Mouse (Mus musculus): ENCODE results near the gene Mllt10. TPM values are rescaled to one million over a fixed set of nuclear protein-coding genes. Genes with fewer than 3 reads are reported as not detected.

The Mllt10 gene
- polyA plus RNA-seq, 1 experiment from 2014 or later: 77.6 TPM

GRCm38 (mm10) chr2:18181631-18182030, 126.6 kb downstream of the Mllt10 start:
- no peak for ATAC-seq (ENCODE audit: insufficient number of reproducible peaks, insufficient read depth, low FRiP score, low TSS enrichment, low read depth)
- Histone ChIP-seq H3K9me3 (no peaks in the 10 kb centered on the region), H3K36me3 (peaks cover 65% of the 10 kb centered on the region), H3K4me2 (no peak overlapping the region), H3K27me3 (no peaks in the 10 kb centered on the region), H3K4me1 (replicated peaks) (peaks cover 4% of the 10 kb centered on the region; the same call in 1 of the 2 replicates), H3K27ac (no peak overlapping the region), H3K4me3 (replicated peaks) (no peak overlapping the region), H3K9ac (replicated peaks) (no peak overlapping the region)
- WGBS: 85% methylated on average over 3 of the region's 3 CpGs

- Histone ChIP-seq H3K4me1 (replicated peaks) (peaks cover 4% of the 10 kb centered on the region; the same call in 1 of the 2 replicates), H3K9me3 (no peaks in the 10 kb centered on the region), H3K27me3 (no peaks in the 10 kb centered on the region), H3K4me2 (no peak overlapping the region), H3K4me3 (replicated peaks) (no peak overlapping the region), H3K36me3 (peaks cover 67% of the 10 kb centered on the region), H3K27ac (no peak overlapping the region), H3K9ac (replicated peaks) (no peak overlapping the region)
- no peak for ATAC-seq (ENCODE audit: insufficient number of reproducible peaks, insufficient read depth, low FRiP score, low TSS enrichment, low read depth)
These were observed 128.0 kb downstream of the Mllt10 start for GRCm38 (mm10) chr2:18183079-18183478.

- H3K4me2 ChIP-seq: no peak overlapping the region
- H3K4me3 ChIP-seq (replicated peaks): no peak overlapping the region
- no peaks in the 10 kb centered on the region for H3K27me3 ChIP-seq
- H3K27ac ChIP-seq: no peak overlapping the region
- WGBS: 96% methylated on average over 2 of the region's 2 CpGs
- no peak overlapping the region for H3K9ac ChIP-seq (replicated peaks)
- no peaks in the 10 kb centered on the region for H3K9me3 ChIP-seq
- no peaks in the 10 kb centered on the region for H3K4me1 ChIP-seq (replicated peaks)
- no peak for ATAC-seq (ENCODE audit: insufficient number of reproducible peaks, insufficient read depth, low FRiP score, low TSS enrichment, low read depth)
- peaks cover 75% of the 10 kb centered on the region for H3K36me3 ChIP-seq
These were observed 133.3 kb downstream of the Mllt10 start for GRCm38 (mm10) chr2:18188367-18188766.

GRCm38 (mm10) chr2:18195285-18195684, 140.2 kb downstream of the Mllt10 start:
- no peak overlapping the region for H3K4me2 ChIP-seq
- WGBS: 88% methylated on average over 4 of the region's 4 CpGs

GRCm38 (mm10) chr2:18195691-18196396, 140.8 kb downstream of the Mllt10 start:
- 0 out of 2 replicates have a peak, but pooled peaks have one; percentile 68 for ATAC-seq (ENCODE audit: insufficient number of reproducible peaks, insufficient read depth, low FRiP score, low TSS enrichment, low read depth)

More at GRCm38 (mm10) chr2:18195285-18195684, 140.2 kb downstream of the Mllt10 start:
- peaks cover 54% of the 10 kb centered on the region for H3K36me3 ChIP-seq
- H3K4me1 ChIP-seq (replicated peaks): no peaks in the 10 kb centered on the region
- no peaks in the 10 kb centered on the region for H3K9me3 ChIP-seq
- H3K4me3 ChIP-seq (replicated peaks): no peak overlapping the region
- ATAC-seq (ENCODE audit: insufficient number of reproducible peaks, insufficient read depth, low FRiP score, low TSS enrichment, low read depth): no peak
- H3K27me3 ChIP-seq: no peaks in the 10 kb centered on the region
- H3K27ac ChIP-seq: no peak overlapping the region
- no peak overlapping the region for H3K9ac ChIP-seq (replicated peaks)

DNA sequence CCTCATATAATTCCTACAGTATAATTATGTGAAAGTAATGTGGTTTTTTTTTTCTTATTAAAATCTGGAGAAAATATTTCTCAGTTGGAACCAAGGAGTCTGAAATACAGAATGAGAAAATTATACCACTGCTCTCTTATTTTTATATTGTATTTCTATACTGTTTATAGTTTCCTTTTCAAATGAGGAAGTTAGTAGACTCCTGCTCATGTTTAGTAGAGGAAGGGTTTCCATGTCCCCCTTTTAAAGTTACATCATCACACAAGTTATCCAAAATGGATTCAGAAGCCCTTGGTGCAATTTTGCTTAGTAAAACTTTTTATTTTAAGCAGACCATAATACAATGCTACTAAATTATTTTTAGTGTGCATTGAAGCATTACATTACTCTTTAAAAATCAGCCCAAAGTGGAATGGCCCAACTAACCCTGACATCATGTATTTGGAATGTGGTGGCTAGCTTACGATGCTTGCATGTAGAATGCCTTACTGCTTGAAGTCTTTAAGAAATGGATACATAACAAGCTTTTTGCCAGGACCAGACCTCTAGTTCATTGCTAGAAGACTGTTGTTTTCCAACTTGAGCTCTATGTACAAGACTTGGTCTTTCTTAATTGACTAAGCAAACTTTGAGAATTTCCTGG, 146.9 kb downstream of the Mllt10 start:
- Histone ChIP-seq H3K4me1 (replicated peaks) (0 out of 2 replicates have a peak, but pooled peaks cover 4% of the 10 kb centered on the region), H3K9ac (replicated peaks) (no peak overlapping the region), H3K9me3 (no peaks in the 10 kb centered on the region), H3K4me3 (replicated peaks) (no peak overlapping the region), H3K27ac (no peak overlapping the region), H3K27me3 (no peaks in the 10 kb centered on the region), H3K4me2 (no peak overlapping the region), H3K36me3 (peaks cover 74% of the 10 kb centered on the region)
- no peak for ATAC-seq (ENCODE audit: insufficient number of reproducible peaks, insufficient read depth, low FRiP score, low TSS enrichment, low read depth)
- WGBS: 84% methylated on average over 1 of the region's 1 CpGs

More at GRCm38 (mm10) chr2:18195691-18196396, 140.8 kb downstream of the Mllt10 start:
- H3K9ac ChIP-seq (replicated peaks): no peak overlapping the region
- H3K4me2 ChIP-seq: no peak overlapping the region
- H3K4me3 ChIP-seq (replicated peaks): no peak overlapping the region
- no peak overlapping the region for H3K27ac ChIP-seq
- H3K4me1 ChIP-seq (replicated peaks): no peaks in the 10 kb centered on the region
- no peaks in the 10 kb centered on the region for H3K27me3 ChIP-seq
- H3K9me3 ChIP-seq: no peaks in the 10 kb centered on the region
- 75% methylated on average over 3 of the region's 3 CpGs for WGBS
- H3K36me3 ChIP-seq: peaks cover 53% of the 10 kb centered on the region

GRCm38 (mm10) chr2:18202923-18203322, 147.9 kb downstream of the Mllt10 start:
- no peak overlapping the region for H3K4me3 ChIP-seq (replicated peaks)
- H3K4me2 ChIP-seq: no peak overlapping the region
- no peak overlapping the region for H3K9ac ChIP-seq (replicated peaks)
- no peaks in the 10 kb centered on the region for H3K27me3 ChIP-seq
- WGBS: 92% methylated on average over 4 of the region's 4 CpGs
- H3K36me3 ChIP-seq: peaks cover 74% of the 10 kb centered on the region
- H3K4me1 ChIP-seq (replicated peaks): 0 out of 2 replicates have a peak, but pooled peaks cover 4% of the 10 kb centered on the region
- no peak for ATAC-seq (ENCODE audit: insufficient number of reproducible peaks, insufficient read depth, low FRiP score, low TSS enrichment, low read depth)
- H3K27ac ChIP-seq: no peak overlapping the region
- no peaks in the 10 kb centered on the region for H3K9me3 ChIP-seq

- ATAC-seq (ENCODE audit: insufficient number of reproducible peaks, insufficient read depth, low FRiP score, low TSS enrichment, low read depth): no peak
- H3K4me2 ChIP-seq: no peak overlapping the region
- H3K4me1 ChIP-seq (replicated peaks): 0 out of 2 replicates have a peak, but pooled peaks cover 4% of the 10 kb centered on the region
- no peak overlapping the region for H3K9ac ChIP-seq (replicated peaks)
- no peaks in the 10 kb centered on the region for H3K27me3 ChIP-seq
- no peak overlapping the region for H3K27ac ChIP-seq
- H3K4me3 ChIP-seq (replicated peaks): no peak overlapping the region
- no peaks in the 10 kb centered on the region for H3K9me3 ChIP-seq
- WGBS: 80% methylated on average over 3 of the region's 3 CpGs
- H3K36me3 ChIP-seq: peaks cover 78% of the 10 kb centered on the region
These were observed 150.1 kb downstream of the Mllt10 start for GRCm38 (mm10) chr2:18205118-18205517.

DNA sequence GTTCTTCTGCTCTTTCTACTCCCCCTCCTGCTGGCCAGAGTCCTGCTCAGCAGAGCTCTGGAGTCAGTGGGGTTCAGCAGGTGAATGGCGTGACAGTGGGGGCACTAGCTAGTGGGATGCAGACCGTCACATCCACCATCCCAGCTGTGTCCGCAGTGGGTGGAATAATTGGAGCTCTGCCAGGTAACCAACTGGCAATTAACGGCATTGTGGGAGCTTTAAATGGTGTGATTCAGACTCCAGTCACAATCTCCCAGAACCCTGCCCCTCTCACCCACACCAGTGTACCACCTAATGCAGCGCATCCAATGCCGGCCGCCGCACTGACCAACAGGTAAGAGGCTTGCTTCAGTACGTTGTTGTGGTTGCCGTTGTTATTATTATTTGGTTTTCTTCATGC, 151.8 kb downstream of the Mllt10 start:
- Histone ChIP-seq H3K9me3 (no peaks in the 10 kb centered on the region), H3K4me1 (replicated peaks) (0 out of 2 replicates have a peak, but pooled peaks cover 4% of the 10 kb centered on the region), H3K36me3 (peaks cover 81% of the 10 kb centered on the region), H3K4me2 (no peak overlapping the region), H3K27me3 (no peaks in the 10 kb centered on the region), H3K27ac (0 out of 2 replicates have a peak overlapping the region, but pooled peaks have one; percentile 45), H3K4me3 (replicated peaks) (no peak overlapping the region), H3K9ac (replicated peaks) (no peak overlapping the region)
- 82% methylated on average over 10 of the region's 10 CpGs for WGBS
- ATAC-seq (ENCODE audit: insufficient number of reproducible peaks, insufficient read depth, low FRiP score, low TSS enrichment, low read depth): no peak

- Histone ChIP-seq H3K4me1 (replicated peaks) (0 out of 2 replicates have a peak, but pooled peaks cover 4% of the 10 kb centered on the region), H3K4me2 (no peak overlapping the region), H3K36me3 (peaks cover 86% of the 10 kb centered on the region), H3K4me3 (replicated peaks) (no peak overlapping the region), H3K9me3 (no peaks in the 10 kb centered on the region), H3K27me3 (no peaks in the 10 kb centered on the region), H3K27ac (no peak overlapping the region), H3K9ac (replicated peaks) (no peak overlapping the region)
- WGBS: 83% methylated on average over 6 of the region's 6 CpGs
- ATAC-seq (ENCODE audit: insufficient number of reproducible peaks, insufficient read depth, low FRiP score, low TSS enrichment, low read depth): no peak
These were observed 153.5 kb downstream of the Mllt10 start for GRCm38 (mm10) chr2:18208578-18208977.

DNA sequence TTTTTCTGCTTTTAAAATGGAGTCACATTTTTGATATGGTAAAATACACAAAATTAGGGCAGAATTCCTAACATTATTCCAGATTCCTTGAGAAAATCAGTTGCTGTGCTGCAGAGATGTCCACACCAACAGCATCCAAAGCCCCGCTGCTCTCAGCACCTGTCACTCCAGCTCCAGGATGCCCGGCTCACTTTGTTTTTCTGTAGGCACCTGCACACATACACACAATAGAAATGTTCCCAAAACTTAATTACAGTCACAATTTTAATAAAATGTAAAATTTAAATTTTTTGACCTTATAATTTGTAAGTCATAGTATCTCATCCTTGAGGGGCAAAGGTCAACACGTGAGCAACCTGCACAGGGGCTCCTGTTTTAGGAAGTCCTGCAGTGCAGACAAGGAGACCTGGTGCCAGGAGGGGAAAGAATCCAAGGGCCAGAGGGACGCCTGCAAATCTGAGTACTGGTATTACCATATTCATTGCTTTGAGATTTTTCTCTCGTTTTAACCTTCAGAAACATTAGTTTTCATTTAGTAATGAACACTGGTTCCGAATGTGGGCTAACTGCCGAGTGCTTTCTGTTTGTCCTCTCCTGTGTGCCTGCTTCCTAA, 154.3 kb downstream of the Mllt10 start:
- Histone ChIP-seq H3K4me3 (replicated peaks) (no peak overlapping the region), H3K9me3 (no peaks in the 10 kb centered on the region), H3K4me2 (no peak overlapping the region), H3K9ac (replicated peaks) (no peak overlapping the region), H3K36me3 (peaks cover 86% of the 10 kb centered on the region), H3K4me1 (replicated peaks) (0 out of 2 replicates have a peak, but pooled peaks cover 4% of the 10 kb centered on the region), H3K27ac (no peak overlapping the region), H3K27me3 (no peaks in the 10 kb centered on the region)
- no peak for ATAC-seq (ENCODE audit: insufficient number of reproducible peaks, insufficient read depth, low FRiP score, low TSS enrichment, low read depth)
- WGBS: 89% methylated on average over 7 of the region's 7 CpGs

Measured in limb, embryonic 12.5 days (tissue).